Mouse (Mus musculus): Measurements from ENCODE around the gene Wnk2.
A peak's percentile ranks its signal among the peaks of the same experiment; 100 is the strongest.

The Wnk2 gene

DNA sequence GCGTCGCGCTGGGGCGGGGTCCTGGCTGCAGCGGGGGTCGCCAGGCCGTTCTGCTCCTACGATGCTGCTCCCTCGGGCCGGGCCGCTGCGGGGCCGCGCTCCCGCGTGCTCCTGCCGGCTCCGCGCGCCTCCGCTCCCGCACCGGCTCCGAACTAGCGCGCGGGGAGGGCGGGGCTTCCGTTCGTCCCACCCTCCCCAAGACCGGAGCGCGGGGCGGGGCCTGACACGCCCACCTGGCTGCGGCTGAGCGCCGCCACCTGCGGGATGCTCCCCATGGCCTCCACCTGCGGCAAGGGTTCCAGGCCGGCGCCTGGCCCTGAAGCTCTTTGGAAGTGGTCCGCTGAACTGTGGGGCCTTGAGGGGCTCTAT, at the start of gene Wnk2:
Gene Wnk2, minus strand, starts transcription at position 157 of the 369 bp plus-strand sequence.
- peak; percentile 43 to 59 for DNase-seq

DNA sequence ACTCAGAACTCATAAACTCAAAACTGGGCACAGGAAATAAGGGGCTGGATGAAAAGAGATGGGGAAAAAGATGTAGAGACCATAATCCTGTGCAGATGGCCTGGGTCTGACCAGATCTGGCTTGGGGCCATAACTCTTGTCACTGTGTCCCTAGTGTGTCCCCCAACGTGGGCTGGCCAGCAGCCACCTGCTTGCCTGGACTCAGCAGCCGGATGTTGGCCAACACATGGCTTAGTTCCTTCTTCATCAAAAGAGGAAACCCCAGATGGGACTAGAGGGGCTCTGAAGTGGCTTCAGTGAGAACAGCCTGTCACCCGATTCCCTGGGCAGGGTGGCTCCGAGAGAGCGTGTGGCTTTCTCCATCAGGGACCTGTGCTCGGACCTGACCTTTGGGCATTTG, 49.0 kb upstream of the Wnk2 start:
- DNase-seq = peak in 1 of 2 experiments; percentile 35

DNA sequence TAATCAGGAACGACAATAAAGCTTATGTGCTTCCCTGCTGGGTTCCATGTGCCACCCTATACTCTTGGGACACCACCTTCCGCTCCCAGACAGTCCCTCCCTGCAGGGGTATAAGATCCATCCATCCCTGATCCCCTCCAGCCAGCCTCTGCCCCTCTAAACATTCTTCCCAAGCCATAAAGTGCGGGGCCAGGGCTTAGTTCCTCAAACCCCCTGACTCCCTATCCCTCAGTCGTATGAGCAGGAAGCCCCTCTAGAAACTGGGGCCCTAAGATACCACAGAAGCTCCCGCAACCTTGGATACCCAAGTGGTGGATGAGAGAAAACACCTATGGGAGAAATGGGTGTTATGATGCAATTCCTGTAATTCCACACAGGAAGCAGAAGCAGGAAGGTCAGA, 48.4 kb upstream of the Wnk2 start:
- DNase-seq = no peak

DNA sequence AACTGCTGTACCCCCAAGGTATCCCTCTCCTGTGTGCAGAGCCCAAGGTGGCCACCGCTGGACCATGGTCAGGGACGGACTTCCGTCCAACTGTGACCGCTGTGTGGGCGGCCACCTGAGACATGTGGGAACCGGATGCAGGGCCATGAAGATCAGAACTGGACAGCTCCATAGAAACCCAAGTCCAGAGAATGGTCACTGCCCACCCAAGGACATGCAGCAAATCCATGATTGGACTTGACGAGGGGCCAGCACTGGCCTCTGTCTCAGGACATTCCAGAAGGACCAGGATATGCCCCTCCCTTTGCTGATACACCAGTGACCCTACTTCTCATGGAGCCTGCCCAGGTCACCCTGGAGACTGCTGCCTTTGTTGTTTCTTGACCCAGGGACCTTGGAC, 47.8 kb upstream of the Wnk2 start:
- no peak for DNase-seq

DNA sequence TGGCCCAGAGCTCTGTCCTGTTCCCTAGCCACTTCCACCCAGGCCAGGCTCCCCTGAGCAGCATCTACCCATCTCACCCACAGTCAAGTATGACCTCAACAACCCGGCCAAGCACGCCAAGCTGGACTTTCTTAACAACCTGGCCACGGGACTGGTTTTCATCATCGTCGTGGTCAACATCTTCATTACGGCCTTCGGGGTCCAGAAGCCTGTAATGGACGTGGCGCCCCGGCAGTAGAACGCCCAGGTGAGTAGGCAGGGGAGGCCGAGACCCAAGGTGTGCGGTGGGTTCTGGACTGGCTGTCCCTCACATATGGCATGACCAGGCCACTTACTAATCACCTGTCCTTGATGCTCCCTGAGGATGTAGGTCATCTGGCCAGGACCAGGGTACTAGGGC, 47.0 kb upstream of the Wnk2 start:
- no peak for DNase-seq

DNA sequence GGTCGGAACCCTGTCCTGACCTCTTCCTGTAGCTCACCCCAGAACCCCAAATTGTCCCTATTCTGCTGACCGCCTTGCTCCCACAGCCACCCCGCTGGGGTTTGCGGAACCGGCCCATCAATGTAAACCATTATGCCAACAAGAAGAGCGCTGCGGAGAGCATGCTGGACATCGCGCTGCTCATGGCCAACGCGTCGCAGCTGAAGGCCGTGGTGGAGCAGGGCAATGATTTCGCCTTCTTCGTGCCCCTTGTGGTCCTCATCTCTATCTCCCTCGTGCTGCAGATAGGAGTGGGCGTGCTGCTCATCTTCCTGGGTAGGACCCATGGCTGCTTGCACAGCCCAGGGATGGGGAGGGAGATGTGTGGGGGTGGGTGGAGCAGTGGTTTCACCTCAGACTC, 45.8 kb upstream of the Wnk2 start:
- no peak for DNase-seq

DNA sequence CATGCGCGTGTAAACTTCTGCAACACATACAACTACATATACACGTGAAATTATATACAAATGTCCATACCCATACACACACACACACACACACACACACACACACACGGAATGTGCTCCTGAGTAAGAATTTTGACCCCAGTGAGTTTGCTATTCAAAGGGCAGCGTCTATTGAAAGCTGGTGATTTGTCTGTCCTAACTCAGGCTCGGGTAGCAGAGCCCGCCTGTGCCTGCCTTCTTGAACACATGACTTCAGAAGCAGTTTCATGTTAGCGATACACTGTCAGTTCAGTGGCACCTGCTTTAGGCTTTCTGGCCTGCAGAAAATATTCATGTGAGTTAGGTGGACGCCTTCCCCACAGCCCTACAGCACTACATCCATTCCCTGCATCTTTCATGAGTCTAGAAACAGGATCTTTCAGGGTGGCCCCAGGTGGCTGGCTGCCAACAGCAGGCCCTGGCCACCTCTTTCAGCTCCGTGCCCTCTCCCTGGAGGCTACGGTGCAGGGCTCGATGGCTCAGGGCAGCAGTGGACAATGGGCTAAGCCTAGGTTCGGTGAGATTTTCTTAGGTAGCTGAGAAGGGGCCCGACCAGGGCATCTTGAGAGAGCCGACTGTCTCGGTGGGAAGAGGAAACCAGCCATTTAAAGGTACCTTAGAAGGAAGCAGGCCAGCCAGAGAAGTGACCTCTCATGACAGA, 44.5 kb upstream of the Wnk2 start:
- DNase-seq = no peak

DNA sequence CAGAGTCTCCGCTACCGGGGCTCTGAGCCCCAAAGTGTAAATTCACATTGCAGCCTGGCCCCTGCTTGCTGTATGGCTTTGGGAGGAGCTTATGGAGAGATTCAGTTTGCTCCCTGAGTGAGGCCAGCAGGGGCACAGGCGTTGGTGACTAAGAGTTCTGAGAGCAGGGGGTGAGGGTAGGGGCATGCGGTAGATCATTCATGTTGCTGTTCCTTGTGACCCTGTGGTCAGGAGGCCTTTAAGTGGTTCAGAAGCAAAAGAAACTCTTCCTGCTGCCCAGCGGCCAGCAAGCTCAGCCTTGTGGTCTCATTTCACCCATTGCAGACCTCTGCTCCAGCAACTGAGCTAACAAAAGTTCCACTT, 43.8 kb upstream of the Wnk2 start:
- no peak for DNase-seq

DNA sequence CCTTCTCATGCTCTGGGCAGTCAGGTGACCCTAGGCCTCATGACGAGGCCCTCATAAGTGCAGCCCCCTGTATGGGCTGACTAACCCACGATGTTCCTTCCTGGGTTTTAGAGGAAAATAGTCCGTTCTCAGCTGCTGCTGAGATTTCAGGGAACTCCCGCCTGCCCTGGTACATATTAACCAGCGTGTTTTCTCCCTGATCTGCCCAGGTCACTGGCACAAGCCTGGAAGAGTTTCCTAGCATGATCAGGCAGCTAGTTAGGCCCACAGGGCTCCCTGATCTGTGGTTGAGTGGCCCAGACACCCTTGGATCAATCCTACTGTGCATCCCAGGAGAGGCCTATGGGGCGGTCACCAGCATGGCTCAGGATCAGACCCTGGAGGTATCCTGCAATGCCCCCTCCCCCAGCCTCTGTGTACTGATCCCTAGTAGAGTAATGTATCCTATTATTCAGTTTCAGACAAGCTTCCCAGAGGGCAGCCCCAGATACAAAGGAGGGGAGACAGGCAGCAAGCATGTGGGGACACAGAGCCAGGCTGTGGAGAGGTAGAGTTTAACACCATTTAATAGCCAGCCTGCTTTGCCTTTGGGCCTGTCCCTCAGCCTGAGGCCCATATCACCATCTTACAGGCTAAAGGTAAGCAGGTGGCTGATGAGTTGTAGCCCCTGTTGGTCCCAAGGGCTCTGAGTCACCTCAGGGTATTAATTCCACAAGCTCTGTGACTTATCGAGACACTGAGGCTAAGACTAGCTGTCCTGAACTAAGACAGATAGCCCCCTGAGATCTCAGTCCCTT, 43.3 kb upstream of the Wnk2 start:
- DNase-seq = no peak

DNA sequence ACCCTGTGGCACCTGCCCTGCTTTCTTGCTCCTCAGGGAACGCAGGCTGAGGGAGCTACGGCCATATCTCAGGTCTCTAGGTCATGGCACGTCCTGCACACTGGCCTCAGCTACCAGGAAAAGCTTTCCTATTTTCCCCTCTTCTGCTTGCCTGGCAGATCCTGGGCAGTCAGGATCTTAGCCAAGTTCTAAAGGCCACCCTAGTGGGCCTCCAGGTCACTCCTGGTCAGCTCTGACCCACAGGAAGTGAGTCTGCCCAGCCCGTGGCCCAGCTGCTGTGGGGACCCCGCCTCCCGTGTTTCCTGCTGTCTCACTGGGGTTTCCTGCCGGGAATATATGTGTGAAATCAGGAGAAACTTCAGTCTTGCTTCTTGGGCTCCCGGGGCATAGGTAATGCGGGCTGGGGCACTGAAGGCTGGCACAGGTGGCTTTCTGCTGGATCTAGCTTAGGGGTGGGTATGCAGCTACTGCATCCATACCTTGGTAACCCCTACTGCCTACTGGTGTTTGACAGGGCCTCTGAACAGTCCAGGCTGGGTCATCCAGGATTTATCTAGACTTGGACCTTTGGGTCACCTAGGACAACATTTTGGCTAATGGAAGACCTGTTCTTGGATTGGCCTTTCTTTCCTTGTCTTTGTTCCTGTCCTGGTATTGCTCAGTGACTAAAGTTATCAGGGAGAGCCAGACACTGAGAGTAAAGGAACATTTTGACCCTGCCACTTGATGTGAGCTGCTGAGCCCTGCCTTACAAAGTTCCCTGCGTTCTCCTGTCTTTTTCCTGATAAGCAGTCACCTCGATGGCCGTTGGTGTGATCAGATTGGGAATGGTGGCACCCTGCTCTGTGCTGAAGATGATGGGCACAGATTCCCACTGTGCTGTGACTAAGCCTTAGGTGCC, 42.4 kb upstream of the Wnk2 start:
- DNase-seq = no peak

DNA sequence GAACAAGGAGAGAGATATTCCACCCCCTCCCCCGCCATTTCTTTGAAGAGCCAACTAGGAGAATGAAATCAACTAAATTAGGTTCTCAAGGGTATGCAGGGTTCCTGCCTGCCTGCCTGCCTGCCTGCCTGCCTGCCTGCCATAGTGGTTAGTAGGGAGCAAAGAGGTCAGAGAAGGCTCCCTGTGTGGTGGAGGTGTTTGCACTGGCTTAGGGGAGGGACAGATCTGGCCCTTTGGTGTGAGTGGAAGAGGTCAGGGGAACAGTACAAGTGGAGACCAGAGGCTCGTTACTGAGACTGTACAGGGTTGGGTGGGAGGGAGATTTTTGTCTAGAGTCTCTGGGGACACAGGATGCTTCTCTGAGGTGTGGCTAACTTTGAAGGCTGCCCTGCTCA, 41.1 kb upstream of the Wnk2 start:
- no peak for DNase-seq

DNA sequence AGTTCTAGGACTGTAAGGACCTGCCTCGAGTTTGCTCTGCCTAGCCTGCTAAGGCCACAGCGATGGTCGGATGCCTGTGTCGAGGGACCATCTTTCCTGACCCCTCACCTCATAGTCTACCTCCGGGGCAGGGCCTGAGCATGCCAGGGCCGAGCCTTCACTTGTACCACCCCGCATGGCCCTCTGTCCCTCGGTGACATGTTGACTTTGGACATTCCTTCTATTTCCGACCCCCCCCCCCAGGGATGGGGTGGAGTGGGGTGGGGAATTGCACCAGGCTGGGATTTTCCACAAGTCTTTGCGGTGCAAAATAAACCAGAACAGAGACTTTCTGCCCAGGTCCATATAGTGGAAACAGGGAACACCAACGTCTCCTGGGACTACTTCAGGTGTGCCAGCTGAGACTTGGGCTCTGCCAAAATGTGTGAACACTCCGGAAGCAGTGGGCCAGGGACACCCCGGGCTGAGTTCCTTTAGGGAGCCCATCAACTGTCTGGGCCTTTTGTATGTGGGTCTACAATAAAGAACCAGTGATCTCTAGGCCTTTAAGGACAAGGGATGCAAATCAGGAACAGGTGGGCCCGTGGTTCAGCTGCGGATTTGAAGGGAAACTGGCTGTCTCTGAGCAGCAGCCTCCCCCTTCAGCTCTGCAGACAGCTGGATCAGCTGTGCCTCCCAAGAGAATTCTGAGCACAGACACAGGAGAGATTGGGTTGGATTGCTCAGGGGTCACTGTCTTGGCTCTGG, 40.6 kb upstream of the Wnk2 start:
- no peak for DNase-seq

DNA sequence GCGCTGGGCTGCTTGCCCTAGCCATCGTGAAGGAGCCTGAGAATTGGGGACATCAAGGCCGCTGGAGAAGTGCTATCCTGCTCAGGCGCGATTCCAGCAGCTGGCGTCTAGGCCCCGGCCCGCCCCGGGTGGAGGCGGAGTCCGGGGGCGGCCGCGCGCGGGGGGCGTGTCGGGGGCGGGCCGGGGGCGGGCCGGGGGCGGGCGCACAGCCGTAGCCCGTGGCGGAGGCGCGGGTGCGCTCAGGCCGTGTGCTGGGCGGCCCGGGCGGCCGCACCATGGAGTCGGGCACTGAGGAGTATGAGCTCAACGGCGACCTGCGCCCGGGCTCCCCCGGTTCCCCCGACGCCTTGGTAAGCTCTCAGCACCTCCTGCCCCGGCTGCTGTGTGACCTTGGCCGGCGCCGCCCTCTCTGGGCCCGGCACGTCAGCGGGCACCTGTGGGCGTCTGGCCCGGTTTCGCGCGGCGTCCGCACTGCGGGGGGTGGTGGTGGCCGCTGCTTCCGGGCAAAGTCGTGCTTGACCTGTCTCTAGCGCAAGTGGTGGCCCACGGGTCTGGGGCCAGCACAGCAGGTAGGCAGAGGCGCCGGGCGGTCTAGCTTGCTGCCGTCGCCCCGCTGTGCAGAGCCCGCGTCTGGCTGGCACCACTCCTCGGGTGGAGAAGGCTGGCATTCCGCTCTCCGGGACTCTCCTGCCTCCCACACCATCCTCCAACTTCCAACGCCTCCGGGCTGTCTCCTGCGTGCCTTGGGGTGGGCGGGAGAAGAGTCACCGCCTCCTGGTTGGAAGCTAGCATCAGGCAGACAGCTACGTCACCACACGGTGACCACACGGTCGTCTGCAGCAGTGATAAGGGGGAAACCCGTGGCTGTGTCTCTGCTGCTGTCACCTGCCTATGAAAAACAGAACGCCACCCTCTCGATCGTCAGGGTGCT, 39.7 kb upstream of the Wnk2 start, which contains the start of gene Ninj1:
Gene Ninj1, plus strand, starts transcription at position 198 of the 931 bp plus-strand sequence.
- peak; percentile 60 to 72 for DNase-seq

DNA sequence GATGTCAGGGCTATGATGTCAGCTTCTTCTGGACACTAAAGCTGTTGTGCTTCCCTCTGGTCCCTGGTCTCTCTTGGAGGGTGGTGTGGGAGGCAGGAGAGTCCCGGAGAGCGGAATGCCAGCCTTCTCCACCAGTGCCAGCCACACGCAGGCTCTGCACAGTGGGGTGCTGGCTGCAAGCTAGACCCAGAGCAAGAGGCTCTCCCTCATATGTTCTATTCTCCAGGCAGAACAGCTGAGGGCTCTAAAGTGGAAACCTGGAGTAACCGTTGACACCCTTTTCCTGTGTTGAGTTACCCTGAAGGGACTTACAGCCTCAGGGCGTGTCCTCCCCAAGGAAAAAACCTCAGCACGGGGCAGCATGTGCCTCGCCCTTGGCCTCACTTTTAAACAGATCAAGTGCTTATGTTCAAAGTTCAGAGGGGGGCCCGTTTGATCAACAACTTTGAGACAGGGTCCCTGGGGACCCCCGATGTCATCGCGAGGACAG, 39.0 kb upstream of the Wnk2 start:
- DNase-seq = no peak

DNA sequence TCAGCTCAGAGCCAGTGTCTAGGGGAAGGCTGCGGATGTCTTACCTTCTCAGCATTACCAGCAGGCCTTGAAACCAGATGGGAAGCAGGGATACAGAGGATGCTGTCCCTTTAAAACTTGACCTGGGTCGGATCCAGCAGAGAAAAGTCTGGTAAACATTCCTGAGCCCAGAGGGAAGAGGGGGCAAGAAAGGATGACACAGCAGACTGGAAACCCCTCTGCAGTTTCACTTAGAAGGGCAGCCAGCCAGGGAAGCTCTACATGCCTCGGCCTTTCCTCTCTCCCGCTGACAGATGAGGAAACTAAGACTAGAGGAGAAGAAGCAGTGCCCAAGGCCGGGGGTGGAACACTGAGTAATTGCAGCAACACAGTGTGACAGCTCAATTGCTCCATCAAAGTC, 35.8 kb upstream of the Wnk2 start:
- DNase-seq = no peak

DNA sequence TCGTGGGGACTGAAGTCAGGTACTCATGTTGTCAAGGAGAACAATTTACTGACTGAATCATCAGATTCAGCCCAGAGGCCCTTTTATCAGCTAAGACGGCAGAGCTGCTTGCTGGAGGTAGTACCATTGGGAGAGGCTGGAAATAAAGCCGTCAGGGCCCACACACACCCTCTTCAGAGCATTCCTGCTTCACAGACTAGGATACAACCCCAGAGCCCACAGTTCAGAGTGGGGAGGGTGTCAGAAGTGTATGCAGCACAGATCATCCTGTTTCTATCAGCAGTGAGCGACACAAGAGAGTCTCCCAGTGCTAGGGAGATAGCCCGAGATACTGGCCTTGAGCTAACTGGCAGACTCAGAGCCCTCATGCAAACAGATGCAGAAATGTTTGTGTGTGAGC, 35.3 kb upstream of the Wnk2 start:
- no peak for DNase-seq

DNA sequence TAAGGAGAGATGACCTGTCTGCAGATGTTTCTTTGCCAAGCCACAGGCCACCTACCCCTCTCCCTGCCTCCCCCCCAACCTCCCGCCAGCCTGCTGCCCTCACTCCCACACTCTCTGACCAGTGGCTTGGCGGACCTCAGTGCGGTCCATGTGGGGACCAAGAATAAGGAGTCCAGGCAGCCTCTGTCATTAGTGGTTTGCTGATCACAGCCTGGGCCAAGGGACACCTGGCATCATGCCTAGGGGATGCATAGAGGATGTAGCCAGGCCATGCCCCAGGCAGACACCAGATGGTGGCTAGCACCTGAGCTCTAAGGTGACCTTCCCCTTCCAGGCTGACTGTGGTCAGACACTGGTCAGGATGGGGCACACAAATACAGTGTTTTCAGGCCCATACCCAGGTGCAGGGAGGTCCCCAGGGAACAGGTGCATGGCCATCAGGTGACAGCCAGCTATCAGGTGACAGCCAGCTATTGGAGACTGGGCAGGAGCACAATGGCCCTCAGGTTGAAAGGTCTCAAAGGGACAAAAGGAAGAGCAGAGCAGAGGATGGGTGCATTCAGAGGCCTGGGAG, 33.7 kb upstream of the Wnk2 start:
- DNase-seq = no peak

DNA sequence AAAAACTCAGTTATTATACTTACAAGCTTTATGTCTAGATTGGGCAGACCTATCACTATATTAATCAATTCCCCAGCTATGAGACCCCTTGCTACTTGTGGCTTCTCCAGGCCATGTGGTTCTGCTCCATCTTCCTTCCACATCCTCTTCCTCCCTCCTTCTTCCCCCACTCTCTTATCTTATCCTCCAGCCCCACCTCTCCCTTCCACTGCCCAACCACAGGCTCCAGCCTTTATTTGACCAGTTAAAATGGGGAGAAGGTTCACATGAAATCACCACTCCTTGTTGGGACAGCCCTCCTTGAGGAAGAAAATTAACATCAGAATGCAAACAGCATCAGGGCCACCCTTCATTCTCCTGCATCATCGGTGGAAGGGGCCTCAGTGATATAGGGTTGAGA, 32.9 kb upstream of the Wnk2 start:
- DNase-seq = no peak

DNA sequence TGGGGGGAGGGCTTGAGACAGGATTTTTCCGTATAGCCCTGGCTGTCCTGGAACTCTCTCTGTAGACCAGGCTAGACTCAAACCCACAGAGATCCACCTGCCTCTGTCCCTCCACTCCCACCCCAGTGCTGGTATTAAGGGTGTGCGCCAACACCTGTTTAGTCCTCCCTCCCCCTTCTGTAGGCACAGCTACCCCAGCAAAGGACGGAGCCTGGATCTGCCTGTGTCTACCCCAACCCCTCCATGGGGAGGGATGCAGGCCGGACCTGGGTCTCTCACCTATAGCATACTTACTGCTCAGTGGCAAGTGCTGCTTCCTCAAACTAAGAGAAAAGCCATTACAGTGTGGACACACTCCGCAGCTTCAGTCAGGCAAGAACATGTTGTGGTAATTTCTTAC, 32.5 kb upstream of the Wnk2 start:
- DNase-seq = no peak

DNA sequence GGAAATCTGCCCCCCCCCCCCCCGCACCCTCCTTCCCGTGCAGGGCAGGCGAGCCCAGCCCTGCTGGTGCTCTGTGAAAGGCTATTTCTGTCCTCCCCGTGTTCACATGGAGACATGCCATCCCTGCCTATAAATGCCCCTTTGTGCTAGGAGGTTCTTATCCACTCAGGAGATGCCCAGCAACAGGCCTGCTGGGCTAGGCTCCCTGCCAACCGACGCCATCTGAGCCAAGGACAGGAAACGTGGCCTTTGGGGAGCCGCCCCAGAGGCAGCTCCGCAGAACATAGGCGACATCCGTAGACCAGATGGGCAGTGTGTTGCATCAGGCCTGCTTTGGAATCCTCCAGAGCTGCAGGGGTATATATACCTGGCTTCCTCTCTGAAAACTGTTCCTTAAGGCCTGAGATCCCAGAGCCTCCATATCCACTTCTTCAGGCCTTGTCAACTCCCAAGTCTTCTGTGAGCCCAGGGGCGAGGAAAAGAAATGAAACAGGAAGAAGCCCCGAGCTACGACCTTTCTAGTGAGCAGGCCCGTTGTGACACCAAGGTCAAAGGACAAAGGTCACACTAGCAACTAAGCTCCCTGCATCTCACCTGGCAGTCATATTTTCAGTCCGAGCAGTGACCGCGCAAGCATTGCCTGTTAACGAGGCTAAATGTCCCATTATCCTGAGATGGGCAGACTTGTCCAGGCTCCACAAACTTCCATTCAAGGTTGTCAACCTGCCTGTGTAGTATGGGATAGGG, 31.2 kb upstream of the Wnk2 start:
- no peak for DNase-seq

Measured in spleen, adult 18-20 months (tissue).